Mouse (Mus musculus) liver, adult (tissue): ENCODE results near the gene Cic.

Experiments
- GATA4 ChIP-seq: IDR thresholded peaks from 2 replicates; pipeline ENCODE4 v1.6.1; 2014; ENCODE audit warnings: mild to moderate bottlenecking, low read length; ENCODE audit not compliant: insufficient replicate concordance

Cic gene

GRCm38 (mm10) chr7:25271651-25272444 lies 4.3 kb downstream of the Cic start:
- no peak for TF ChIP-seq GATA4

GRCm38 (mm10) chr7:25272445-25273258 lies 5.1 kb downstream of the Cic start:
- no peak for TF ChIP-seq GATA4

- TF ChIP-seq GATA4: no peak
These were observed 6.0 kb downstream of the Cic start for GRCm38 (mm10) chr7:25273259-25274241.

GRCm38 (mm10) chr7:25274571-25274970 lies 7.1 kb downstream of the Cic start:
- no peak for TF ChIP-seq GATA4

- TF ChIP-seq GATA4: no peak
These were observed 7.5 kb downstream of the Cic start for GRCm38 (mm10) chr7:25274996-25275395.

GRCm38 (mm10) chr7:25275555-25276298 lies 8.2 kb downstream of the Cic start:
- no peak for TF ChIP-seq GATA4

GRCm38 (mm10) chr7:25277405-25277804 lies 9.9 kb downstream of the Cic start:
- TF ChIP-seq GATA4: no peak

GRCm38 (mm10) chr7:25277998-25278340 lies 10.5 kb downstream of the Cic start:
- TF ChIP-seq GATA4: no peak

- TF ChIP-seq GATA4: no peak
These were observed 11.0 kb downstream of the Cic start for GRCm38 (mm10) chr7:25278341-25279075.

- TF ChIP-seq GATA4: no peak
These were observed 11.8 kb downstream of the Cic start for GRCm38 (mm10) chr7:25279076-25279860.

GRCm38 (mm10) chr7:25279861-25280791 lies 12.6 kb downstream of the Cic start:
- peak; percentile 20; the same call in 1 of the 2 replicates for TF ChIP-seq GATA4

- TF ChIP-seq GATA4: no peak
These were observed 13.7 kb downstream of the Cic start for GRCm38 (mm10) chr7:25281166-25281733.
